Mouse (Mus musculus): ENCODE results near the gene Slc29a2.

Gene Slc29a2

GRCm38 (mm10) chr19:5032686-5033085, 9.0 kb downstream of the Slc29a2 start:
- DNase-seq (ENCODE audit: low spot score) = no peak

- DNase-seq (ENCODE audit: low spot score) = no peak
Measured at GRCm38 (mm10) chr19:5036577-5036976, 12.9 kb downstream of the Slc29a2 start.

GRCm38 (mm10) chr19:5037678-5038571, 14.3 kb downstream of the Slc29a2 start:
- DNase-seq (ENCODE audit: low spot score) = peak; percentile 62

GRCm38 (mm10) chr19:5038709-5039156, 15.1 kb downstream of the Slc29a2 start, which contains the start of the genes B4gat1 and AC124502.3:
Gene B4gat1 (plus strand): TSS chr19:5038826.
Gene AC124502.3 (plus strand): TSS chr19:5038891.
- DNase-seq (ENCODE audit: low spot score) = peak; percentile 84

GRCm38 (mm10) chr19:5039301-5040114, 15.8 kb downstream of the Slc29a2 start:
- no peak for DNase-seq (ENCODE audit: low spot score)

- peak; percentile 87 for DNase-seq (ENCODE audit: low spot score)
Measured at GRCm38 (mm10) chr19:5040862-5041523, 17.3 kb downstream of the Slc29a2 start, which contains the start of gene Brms1. Gene Brms1 (plus strand): TSS chr19:5041354.

GRCm38 (mm10) chr19:5041588-5041987, 17.9 kb downstream of the Slc29a2 start:
- no peak for DNase-seq (ENCODE audit: low spot score)

- no peak for DNase-seq (ENCODE audit: low spot score)
Measured at GRCm38 (mm10) chr19:5045531-5045930, 21.9 kb downstream of the Slc29a2 start.

GRCm38 (mm10) chr19:5048138-5049056, 24.7 kb downstream of the Slc29a2 start:
- DNase-seq (ENCODE audit: low spot score) = no peak

- DNase-seq (ENCODE audit: low spot score) = no peak
Measured at GRCm38 (mm10) chr19:5049325-5049724, 25.7 kb downstream of the Slc29a2 start.

GRCm38 (mm10) chr19:5050047-5050905, 26.6 kb downstream of the Slc29a2 start, which contains the start of gene Rin1:
Gene Rin1 (plus strand): TSS chr19:5050481.
- DNase-seq (ENCODE audit: low spot score) = peak; percentile 23

GRCm38 (mm10) chr19:5051031-5051430, 27.4 kb downstream of the Slc29a2 start:
- DNase-seq (ENCODE audit: low spot score) = peak; percentile 30

GRCm38 (mm10) chr19:5051515-5051914, 27.9 kb downstream of the Slc29a2 start:
- no peak for DNase-seq (ENCODE audit: low spot score)

- peak; percentile 10 for DNase-seq (ENCODE audit: low spot score)
Measured at GRCm38 (mm10) chr19:5052166-5052822, 28.6 kb downstream of the Slc29a2 start.

GRCm38 (mm10) chr19:5052853-5053252, 29.2 kb downstream of the Slc29a2 start:
- no peak for DNase-seq (ENCODE audit: low spot score)

- DNase-seq (ENCODE audit: low spot score) = peak; percentile 7
Measured at GRCm38 (mm10) chr19:5053909-5054308, 30.2 kb downstream of the Slc29a2 start.

- peak; percentile 5 for DNase-seq (ENCODE audit: low spot score)
Measured at GRCm38 (mm10) chr19:5056251-5056650, 32.6 kb downstream of the Slc29a2 start.

- DNase-seq (ENCODE audit: low spot score) = no peak
Measured at GRCm38 (mm10) chr19:5057876-5058775, 34.5 kb downstream of the Slc29a2 start.

All from ovary, adult 18-20 months (tissue).